Mouse (Mus musculus) neural tube, embryonic 13.5 days (tissue): ENCODE results near the gene Tas2r143. TPM values are rescaled to one million over a fixed set of nuclear protein-coding genes. Genes with fewer than 3 reads are reported as not detected.

Source experiments
- ATAC-seq: fragments of 200-750 bp; cut with Nextera tagmentation; 2 replicates; pipeline ENCODE4 v1.8.0; 2017; ENCODE audit warnings: low read depth, mild to moderate bottlenecking, moderate TSS enrichment, moderate library complexity
- H3K27ac ChIP-seq: fragments of 300-500 bp; sonication (generic); replicated peaks from 2 replicates; pipeline ENCODE4 v1.5.1; 2015; ENCODE audit warnings: moderate library complexity, mild to moderate bottlenecking, inconsistent platforms
- H3K27me3 ChIP-seq: fragments of 300-500 bp; sonication (generic); 2 replicates; pipeline ENCODE4 v1.6.1; 2015; ENCODE audit warnings: mild to moderate bottlenecking, inconsistent platforms
- H3K36me3 ChIP-seq: fragments of 300-500 bp; sonication (generic); 2 replicates; pipeline ENCODE4 v1.6.1; 2015; ENCODE audit warnings: mild to moderate bottlenecking, inconsistent platforms
- H3K4me1 ChIP-seq: fragments of 300-500 bp; sonication (generic); replicated peaks from 2 replicates; pipeline ENCODE4 v1.6.1; 2015; ENCODE audit warnings: inconsistent platforms
- H3K4me2 ChIP-seq: fragments of 300-500 bp; sonication (generic); 2 replicates; pipeline ENCODE4 v1.6.1; 2015; ENCODE audit warnings: inconsistent platforms, mild to moderate bottlenecking, moderate library complexity
- H3K4me3 ChIP-seq: fragments of 300-500 bp; sonication (generic); 2 replicates; pipeline ENCODE4 v1.5.1; 2015; ENCODE audit warnings: mild to moderate bottlenecking, inconsistent platforms
- H3K9ac ChIP-seq: fragments of 300-500 bp; sonication (generic); 2 replicates; pipeline ENCODE4 v1.6.1; 2015; ENCODE audit warnings: moderate library complexity, mild to moderate bottlenecking, inconsistent platforms
- H3K9me3 ChIP-seq: fragments of 300-500 bp; sonication (generic); 2 replicates; pipeline ENCODE4 v1.6.1; 2016; ENCODE audit warnings: inconsistent platforms
- WGBS: fragments of 180-500 bp; shearing (Covaris S2); methylation state at CpG from one replicate; pipeline ENCODE4 v1.1.7; 2015; 5-methylcytosine and 5-hydroxymethylcytosine counted together
- polyA plus RNA-seq: library from polyadenylated mRNA; unstranded; fragments of >200 nt; fragmentation: Nextera tagmentation; extraction: Ambion mirVana; gene quantifications from 2 replicates; pipeline ENCODE4 v1.2.1, GENCODE M21; 2015

Tas2r143 gene
- polyA plus RNA-seq, 1 experiment from 2014 or later = not detected

DNA sequence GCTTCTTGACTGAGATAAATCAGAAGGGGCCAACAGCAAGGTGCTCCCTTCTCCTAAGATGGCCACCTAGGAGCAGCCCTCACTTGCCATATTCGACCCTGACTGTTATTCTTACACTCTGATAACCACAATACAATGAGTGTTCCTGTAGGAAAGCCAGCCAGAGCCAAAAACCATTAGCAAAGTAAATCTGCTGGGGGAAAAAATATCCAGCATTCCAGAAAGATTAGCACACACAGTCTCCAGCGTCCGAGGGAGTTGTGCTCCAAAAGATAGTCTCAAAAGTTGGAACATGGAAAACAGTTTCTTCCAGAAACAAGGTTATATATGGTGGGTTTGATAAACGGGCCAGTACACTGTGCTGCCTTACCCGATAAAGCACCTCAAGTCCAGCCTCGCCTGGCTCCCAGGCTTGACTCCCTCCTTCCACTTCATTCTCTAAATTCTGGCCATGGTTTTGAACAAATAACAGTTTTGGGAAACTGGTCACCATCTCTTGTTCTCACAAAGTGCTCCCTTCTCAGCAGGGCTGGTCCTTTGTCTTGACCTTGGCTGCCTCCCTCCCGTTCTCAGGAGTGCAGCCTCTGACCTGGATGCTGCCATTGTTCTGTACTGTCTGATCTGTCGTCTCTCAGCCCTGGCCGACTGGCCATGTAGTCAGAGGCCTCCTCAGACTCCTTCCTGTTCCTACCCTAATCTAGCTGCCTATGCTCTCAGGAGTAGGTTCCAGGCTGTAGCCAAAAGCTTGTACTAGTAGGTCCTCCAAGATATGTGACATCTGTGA is 40.5 kb upstream of the Tas2r143 start:
- Histone ChIP-seq H3K9ac (no peak overlapping the region), H3K4me3 (no peak overlapping the region), H3K4me1 (peaks cover 4% of the 10 kb centered on the region), H3K27ac (no peak overlapping the region), H3K4me2 (no peak overlapping the region), H3K36me3 (peaks cover 66% of the 10 kb centered on the region), H3K27me3 (no peaks in the 10 kb centered on the region), H3K9me3 (no peaks in the 10 kb centered on the region)
- no peak for ATAC-seq
- 78% methylated on average over 9 of the region's 9 CpGs for WGBS

DNA sequence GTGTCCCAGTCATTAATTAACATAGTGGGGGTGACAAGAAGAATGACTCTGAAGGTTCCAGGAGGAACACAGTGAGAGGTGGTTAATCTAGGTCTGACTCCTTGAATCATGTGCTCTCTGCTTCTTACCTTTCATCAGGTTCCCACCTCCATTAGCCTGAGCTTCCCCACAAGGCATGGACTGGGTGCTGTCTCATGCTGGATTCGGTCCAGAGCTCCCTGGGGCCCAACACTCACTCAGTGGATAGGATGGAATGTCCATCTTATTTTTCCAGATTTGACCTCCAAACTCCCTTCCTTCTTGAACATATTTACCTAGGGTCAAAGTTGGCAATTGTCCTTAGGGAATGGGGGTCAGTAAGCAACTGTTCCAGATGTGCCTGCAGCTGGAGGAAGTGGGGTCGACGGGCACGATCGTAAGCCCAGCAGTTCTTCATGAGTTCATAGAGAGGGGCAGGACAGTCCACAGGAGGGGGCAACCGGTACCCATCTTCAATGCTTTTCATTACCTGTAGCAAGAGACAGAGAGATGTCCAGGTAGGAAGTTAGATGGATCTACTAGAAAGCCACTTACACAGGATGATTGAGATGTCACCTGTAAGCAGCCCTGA is 39.7 kb upstream of the Tas2r143 start:
- ATAC-seq = no peak
- H3K4me3 ChIP-seq = no peak overlapping the region
- 95% methylated on average over 6 of the region's 6 CpGs for WGBS
- H3K4me1 ChIP-seq = no peaks in the 10 kb centered on the region
- no peak overlapping the region for H3K27ac ChIP-seq
- no peak overlapping the region for H3K4me2 ChIP-seq
- H3K36me3 ChIP-seq = peaks cover 58% of the 10 kb centered on the region
- no peaks in the 10 kb centered on the region for H3K9me3 ChIP-seq
- H3K27me3 ChIP-seq = no peaks in the 10 kb centered on the region
- no peak overlapping the region for H3K9ac ChIP-seq

DNA sequence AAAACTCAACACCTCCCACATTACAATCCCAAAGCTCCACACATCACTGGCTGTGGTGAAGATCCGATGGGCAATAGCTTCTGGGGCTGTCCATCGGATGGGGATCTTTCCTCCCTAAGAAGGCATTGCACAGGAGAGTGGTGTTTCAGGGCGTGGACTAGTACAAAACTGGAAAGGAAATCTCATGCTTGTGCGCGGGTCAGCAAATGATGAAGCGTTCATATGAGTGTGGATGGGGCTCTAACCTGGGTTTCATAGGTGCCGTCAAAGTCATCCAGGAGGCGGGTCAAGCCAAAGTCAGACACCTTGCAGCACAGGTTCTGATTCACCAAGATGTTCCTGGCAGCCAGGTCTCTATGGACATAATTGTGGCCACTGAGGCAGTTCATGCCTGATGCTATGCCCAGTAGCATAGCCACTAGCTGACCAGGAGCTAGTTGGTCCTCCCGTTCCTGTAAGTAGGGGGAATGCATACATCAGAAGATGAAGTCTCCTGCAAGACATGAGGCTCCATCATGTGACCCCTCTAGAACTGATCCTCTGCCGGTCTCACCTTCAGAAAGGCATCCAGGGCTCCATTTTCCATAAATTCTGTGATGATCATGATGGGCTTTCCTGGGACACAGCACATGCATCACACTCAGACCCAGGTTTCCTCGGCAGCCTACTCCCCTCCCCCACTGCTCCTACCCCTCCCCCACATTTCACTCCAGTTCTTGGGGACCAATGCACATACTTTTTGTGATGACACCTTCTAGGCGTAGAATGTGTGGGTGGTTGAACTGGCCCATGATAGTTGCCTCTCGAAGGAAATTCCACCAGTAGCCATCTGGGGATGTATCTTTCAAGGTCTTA is 38.8 kb upstream of the Tas2r143 start:
- Histone ChIP-seq H3K9me3 (no peaks in the 10 kb centered on the region), H3K4me1 (no peaks in the 10 kb centered on the region), H3K4me3 (no peak overlapping the region), H3K27ac (no peak overlapping the region), H3K4me2 (no peak overlapping the region), H3K27me3 (no peaks in the 10 kb centered on the region), H3K36me3 (peaks cover 48% of the 10 kb centered on the region), H3K9ac (no peak overlapping the region)
- 91% methylated on average over 13 of the region's 13 CpGs for WGBS
- no peak for ATAC-seq

DNA sequence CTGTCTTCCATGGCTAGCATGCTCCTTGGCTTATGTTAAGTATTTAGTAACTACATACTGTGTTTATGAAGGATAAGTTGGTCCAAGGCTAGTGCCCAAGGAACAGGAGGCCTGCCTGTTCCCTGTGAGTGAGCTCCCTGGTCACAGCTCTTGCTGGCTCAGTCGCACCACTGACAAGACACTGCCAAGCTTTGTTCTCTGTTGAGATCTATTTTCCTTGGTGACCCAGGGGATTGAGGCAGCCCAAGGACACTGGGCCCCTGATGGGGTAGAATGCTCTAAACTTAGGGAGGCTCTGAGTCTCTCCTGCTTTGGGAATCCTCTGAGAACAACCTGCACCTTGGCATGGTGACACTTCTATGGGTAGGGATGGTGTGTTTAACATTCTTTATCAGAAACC is 38.0 kb upstream of the Tas2r143 start:
- H3K9ac ChIP-seq = no peak overlapping the region
- H3K4me1 ChIP-seq = no peaks in the 10 kb centered on the region
- WGBS = 66% methylated on average over 1 of the region's 1 CpGs
- peaks cover 40% of the 10 kb centered on the region for H3K36me3 ChIP-seq
- no peak overlapping the region for H3K27ac ChIP-seq
- H3K4me2 ChIP-seq = no peak overlapping the region
- ATAC-seq = no peak
- no peaks in the 10 kb centered on the region for H3K9me3 ChIP-seq
- no peak overlapping the region for H3K4me3 ChIP-seq
- no peaks in the 10 kb centered on the region for H3K27me3 ChIP-seq

DNA sequence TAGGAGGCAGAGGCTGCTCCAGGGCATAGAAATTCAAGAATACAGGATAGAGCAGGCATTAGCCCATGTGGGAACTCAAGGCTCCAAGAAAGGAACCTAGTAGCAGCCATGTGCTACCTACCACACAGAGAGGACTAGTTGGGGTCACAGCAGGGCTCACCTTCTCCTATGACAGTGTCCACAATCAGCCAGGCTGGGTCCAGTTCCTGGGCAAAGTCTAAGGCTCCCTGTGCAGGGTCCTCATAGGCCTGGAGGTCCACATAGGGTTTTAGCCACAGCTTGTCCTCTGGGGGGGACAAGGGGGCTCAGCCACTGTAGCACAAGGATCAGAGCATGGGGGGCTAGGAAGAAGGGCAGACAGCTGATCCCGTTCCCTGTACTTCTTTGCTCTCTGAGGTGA is 37.5 kb upstream of the Tas2r143 start:
- H3K9me3 ChIP-seq = no peaks in the 10 kb centered on the region
- H3K27ac ChIP-seq = no peak overlapping the region
- WGBS = 96% methylated on average over 1 of the region's 1 CpGs

DNA sequence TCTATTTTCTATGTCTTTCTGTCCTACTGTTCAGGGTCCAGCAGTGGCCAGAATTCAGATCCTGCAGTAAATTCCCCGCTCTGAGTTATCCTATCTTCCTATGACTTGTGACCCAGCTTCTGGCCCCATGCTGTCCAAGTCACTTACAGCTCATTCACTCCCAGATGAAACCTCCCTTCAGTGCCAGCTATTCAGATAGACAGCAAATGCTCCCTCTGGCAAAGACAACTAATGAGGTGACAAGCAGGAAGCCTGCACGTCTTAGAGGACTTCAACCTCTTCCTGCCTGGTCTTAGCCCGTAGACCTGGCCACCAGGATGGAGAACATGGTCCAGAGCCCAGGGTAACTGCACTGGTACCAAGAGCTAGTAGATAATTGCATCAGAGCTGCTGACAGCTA is 37.1 kb upstream of the Tas2r143 start:
- Histone ChIP-seq H3K27me3 (no peaks in the 10 kb centered on the region), H3K9ac (no peak overlapping the region), H3K27ac (no peak overlapping the region), H3K4me2 (no peak overlapping the region), H3K9me3 (no peaks in the 10 kb centered on the region), H3K4me1 (no peaks in the 10 kb centered on the region), H3K36me3 (peaks cover 31% of the 10 kb centered on the region), H3K4me3 (no peak overlapping the region)
- 63% methylated on average over 3 of the region's 3 CpGs for WGBS
- ATAC-seq = no peak

More for the DNA sequence above, 37.5 kb upstream of the Tas2r143 start:
- H3K4me1 ChIP-seq = no peaks in the 10 kb centered on the region
- H3K4me3 ChIP-seq = no peak overlapping the region
- H3K9ac ChIP-seq = no peak overlapping the region
- H3K27me3 ChIP-seq = no peaks in the 10 kb centered on the region
- ATAC-seq = no peak
- H3K4me2 ChIP-seq = no peak overlapping the region
- peaks cover 36% of the 10 kb centered on the region for H3K36me3 ChIP-seq

DNA sequence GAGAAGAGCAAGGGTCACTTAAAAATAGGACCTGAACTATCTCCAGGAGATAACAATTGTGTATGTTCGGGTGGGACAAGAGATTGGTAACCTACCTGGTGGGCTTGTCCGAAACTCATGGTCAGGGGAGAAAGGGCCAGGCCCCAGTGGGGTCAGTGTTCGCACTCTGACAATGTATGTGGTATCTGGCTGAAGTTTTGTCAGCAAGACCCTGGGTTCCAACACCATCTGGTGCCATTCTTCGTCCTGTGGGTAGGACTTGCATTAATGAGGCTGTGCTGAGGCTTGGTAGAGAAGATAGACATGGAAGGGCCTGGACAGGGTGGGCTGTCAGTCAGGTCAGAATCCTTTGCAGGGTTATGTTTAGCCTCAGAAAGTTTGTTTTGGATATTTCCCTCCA is 36.0 kb upstream of the Tas2r143 start:
- Histone ChIP-seq H3K4me2 (no peak overlapping the region), H3K36me3 (peaks cover 20% of the 10 kb centered on the region), H3K9me3 (no peaks in the 10 kb centered on the region), H3K4me3 (no peak overlapping the region), H3K4me1 (no peaks in the 10 kb centered on the region), H3K27me3 (no peaks in the 10 kb centered on the region), H3K27ac (no peak overlapping the region), H3K9ac (no peak overlapping the region)
- 90% methylated on average over 4 of the region's 4 CpGs for WGBS
- ATAC-seq = no peak

DNA sequence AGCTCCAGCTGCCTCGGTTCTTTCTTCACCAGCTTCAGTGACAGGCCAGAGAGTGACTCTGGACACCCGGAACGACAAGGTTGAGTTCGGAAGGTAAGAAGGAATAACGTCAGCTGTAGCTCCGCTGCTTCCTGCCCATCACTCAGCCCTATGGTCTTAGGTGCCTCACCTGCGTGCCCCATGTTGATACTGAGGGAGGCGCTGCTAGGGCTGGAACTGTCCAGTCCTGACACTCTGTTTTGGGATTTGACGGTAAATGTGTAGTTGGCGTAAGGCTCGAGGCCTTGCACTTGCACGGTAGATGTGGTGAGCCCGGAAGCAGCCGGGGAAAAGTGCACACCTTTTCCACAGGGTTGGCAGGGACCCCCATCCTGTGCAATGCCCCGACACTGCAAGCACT is 35.4 kb upstream of the Tas2r143 start:
- ATAC-seq = no peak

DNA sequence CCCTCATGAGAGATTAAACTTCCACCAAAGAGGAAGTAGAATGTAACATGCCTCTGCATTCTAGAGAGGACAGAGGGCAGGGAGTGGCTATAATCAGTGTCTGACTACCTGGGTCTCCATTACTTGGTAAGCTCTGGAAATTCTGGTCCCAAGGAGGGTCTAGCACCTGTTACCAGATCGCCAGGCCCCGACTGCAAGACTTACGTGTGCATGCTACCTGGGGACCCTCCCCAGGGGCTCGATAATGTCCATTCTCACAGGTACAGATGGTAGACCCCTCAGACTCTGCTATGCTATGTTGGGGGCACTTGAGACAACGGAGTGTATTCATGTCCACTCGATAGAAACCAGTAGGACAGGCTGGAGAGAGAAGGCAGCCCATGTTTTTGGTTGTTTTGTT is 34.8 kb upstream of the Tas2r143 start:
- Histone ChIP-seq H3K9ac (no peak overlapping the region), H3K4me3 (no peak overlapping the region), H3K27me3 (no peaks in the 10 kb centered on the region), H3K36me3 (peaks cover 9% of the 10 kb centered on the region), H3K27ac (no peak overlapping the region), H3K4me2 (no peak overlapping the region), H3K4me1 (no peaks in the 10 kb centered on the region), H3K9me3 (no peaks in the 10 kb centered on the region)
- no peak for ATAC-seq
- WGBS = 91% methylated on average over 6 of the region's 6 CpGs

More for the DNA sequence above, 35.4 kb upstream of the Tas2r143 start:
- no peaks in the 10 kb centered on the region for H3K27me3 ChIP-seq
- no peak overlapping the region for H3K9ac ChIP-seq
- H3K4me1 ChIP-seq = no peaks in the 10 kb centered on the region
- WGBS = 97% methylated on average over 15 of the region's 15 CpGs
- no peak overlapping the region for H3K4me2 ChIP-seq
- H3K4me3 ChIP-seq = no peak overlapping the region
- H3K9me3 ChIP-seq = no peaks in the 10 kb centered on the region
- H3K27ac ChIP-seq = no peak overlapping the region
- H3K36me3 ChIP-seq = peaks cover 15% of the 10 kb centered on the region

DNA sequence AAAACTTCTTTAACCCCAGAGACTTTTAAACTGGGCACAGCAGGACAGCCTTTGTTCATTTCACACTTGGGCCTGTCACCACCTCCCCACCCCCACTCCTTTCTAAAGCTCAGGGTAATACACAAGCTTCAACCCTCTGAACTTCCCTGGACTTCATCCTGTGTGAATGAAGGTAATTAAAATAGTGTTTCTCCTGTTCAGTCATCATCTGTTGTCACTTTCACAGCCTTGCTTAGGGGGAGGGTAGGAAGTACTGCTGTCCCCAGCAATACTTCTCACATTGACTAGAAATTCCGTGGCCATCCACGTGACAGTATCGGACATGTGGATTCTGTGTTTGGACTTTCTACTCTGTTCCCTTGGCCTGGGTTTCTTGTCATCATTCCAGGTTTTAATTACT is 30.2 kb upstream of the Tas2r143 start:
- Histone ChIP-seq H3K9ac (no peak overlapping the region), H3K27me3 (peaks cover 14% of the 10 kb centered on the region), H3K4me3 (no peak overlapping the region), H3K4me1 (peaks cover 28% of the 10 kb centered on the region), H3K36me3 (no peaks in the 10 kb centered on the region), H3K9me3 (no peaks in the 10 kb centered on the region), H3K27ac (no peak overlapping the region), H3K4me2 (no peak overlapping the region)
- no peak for ATAC-seq
- 3% methylated on average over 3 of the region's 3 CpGs for WGBS

DNA sequence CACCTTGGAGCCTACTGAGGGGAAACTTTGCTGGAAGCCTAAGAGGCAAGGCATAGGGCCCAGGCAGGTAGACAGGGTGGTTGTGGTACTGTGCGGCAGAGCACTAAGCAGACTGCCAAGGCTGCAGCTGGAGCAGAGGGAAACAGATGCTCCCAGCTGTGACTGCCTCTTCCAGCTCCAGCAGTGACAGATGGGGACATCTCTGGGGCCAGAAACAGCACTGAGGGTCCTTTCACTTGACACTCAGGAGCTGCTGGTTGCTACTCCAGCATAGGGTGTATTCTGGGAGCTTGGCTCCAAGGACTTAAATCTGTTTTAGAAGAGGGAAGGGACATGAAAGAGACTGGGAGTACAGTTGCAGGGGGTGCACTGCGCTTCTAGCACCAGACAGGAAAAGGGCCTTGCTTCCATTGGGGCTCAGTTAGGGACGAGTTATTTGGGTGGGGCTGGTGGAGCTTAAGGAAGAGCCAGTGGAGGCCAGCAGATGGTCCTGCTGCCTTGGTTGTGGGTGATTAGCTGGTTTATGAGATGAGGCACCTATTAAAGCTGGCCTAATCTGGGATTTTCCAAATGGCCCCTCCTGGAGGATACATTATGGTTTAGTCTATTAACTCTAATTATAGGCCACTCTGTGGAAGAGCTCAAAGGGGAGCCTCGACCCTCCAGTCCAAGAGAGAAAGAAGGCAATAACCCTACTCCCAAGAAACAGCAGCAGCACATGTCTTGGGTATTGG is 29.2 kb upstream of the Tas2r143 start:
- Histone ChIP-seq H3K4me1 (peaks cover 28% of the 10 kb centered on the region), H3K4me3 (no peak overlapping the region)
- ATAC-seq = no peak

DNA sequence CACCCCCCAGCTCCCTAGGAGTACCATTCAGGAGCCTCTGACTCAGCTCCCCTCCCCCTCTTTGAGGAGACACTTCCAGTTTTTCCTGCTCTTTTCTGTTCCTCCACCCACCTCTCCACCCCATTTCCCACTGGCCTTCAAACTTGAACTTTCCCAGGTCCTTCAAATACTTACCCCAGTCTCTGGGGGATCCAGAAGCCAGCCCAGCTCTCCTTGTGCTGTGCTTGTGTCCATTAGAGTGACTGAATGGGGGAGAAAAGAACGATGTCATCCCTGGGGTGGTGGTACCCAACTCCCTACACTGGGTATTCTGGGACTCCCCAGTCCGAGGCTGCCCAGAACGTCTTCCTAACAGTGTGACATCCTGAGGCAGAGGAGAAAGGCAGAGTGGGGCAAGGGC is 28.0 kb upstream of the Tas2r143 start:
- Histone ChIP-seq H3K36me3 (no peaks in the 10 kb centered on the region), H3K4me2 (no peak overlapping the region), H3K9me3 (no peaks in the 10 kb centered on the region), H3K4me1 (peaks cover 28% of the 10 kb centered on the region), H3K27ac (no peak overlapping the region), H3K9ac (no peak overlapping the region), H3K27me3 (peaks cover 14% of the 10 kb centered on the region), H3K4me3 (no peak overlapping the region)
- peak; percentile 44; the same call in 1 of the 2 replicates for ATAC-seq
- WGBS = 7% methylated on average over 3 of the region's 3 CpGs

More for the DNA sequence above, 29.2 kb upstream of the Tas2r143 start:
- no peak overlapping the region for H3K9ac ChIP-seq
- H3K27me3 ChIP-seq = peaks cover 14% of the 10 kb centered on the region
- WGBS = 20% methylated on average over 4 of the region's 4 CpGs
- no peaks in the 10 kb centered on the region for H3K9me3 ChIP-seq
- no peaks in the 10 kb centered on the region for H3K36me3 ChIP-seq
- no peak overlapping the region for H3K27ac ChIP-seq
- no peak overlapping the region for H3K4me2 ChIP-seq
